17 mouse cellular contexts compared by ENCODE assay signal in the genomic region with DNA sequence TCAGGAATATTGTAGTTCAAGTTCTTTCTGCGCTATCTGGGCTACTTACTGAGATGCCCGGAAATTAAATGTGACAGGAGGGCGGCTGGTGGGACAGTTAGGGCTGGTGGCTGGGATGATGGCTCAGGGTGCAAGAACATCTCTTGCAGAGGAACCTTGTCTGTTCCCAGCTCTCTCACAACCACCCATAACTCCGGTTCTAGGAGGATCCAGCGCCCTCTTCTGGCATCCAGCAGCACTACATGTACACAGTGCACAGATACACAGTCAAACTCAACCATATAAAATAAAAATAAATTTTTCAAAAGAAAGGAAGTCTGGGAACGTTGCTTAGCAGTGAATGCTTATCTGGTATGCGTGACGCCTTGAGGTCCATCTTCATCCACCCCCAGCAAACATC. TPM values are rescaled to one million over a fixed set of nuclear protein-coding genes. Genes with fewer than 3 reads are reported as not detected.
DNase-seq lines count a peak whose midpoint lies in the region; ATAC-seq and TF ChIP-seq lines count a peak whose summit lies in the region.
"Had no signal": no experiment of that assay in that cellular context is flagged by ENCODE, and none has a peak within 500 bp of the region (broad histone marks: within the 10 kb centered on the region; RNA-seq: fewer than 3 reads in every experiment).

No protein-coding gene starts in this region.

- H3K27me3 ChIP-seq in kidney, embryonic 15.5 days, result peaks cover 15% of the 10 kb centered on the region
- no peaks in the 10 kb centered on the region for H3K27me3 ChIP-seq in testis, adult 2 months (ENCODE audit: control insufficient read depth, insufficient read depth, low read length)
- H3K27me3 ChIP-seq in stomach, postnatal 0 days (ENCODE audit: control insufficient read depth, insufficient read depth, low read length), result no peaks in the 10 kb centered on the region
- H3K27me3 ChIP-seq: hindbrain, embryonic 15.5 days had no signal

- TF ChIP-seq EP300 in stomach, postnatal 0 days (optimal IDR thresholded peaks at IDR 0.05), result no peak

- H3K9ac ChIP-seq in kidney, embryonic 15.5 days, result no peak overlapping the region
- no peak overlapping the region for H3K9ac ChIP-seq in stomach, postnatal 0 days (ENCODE audit: low read length)
- H3K9ac ChIP-seq: forebrain, embryonic 15.5 days; hindbrain, embryonic 15.5 days; liver, embryonic 15.5 days had no signal

- TF ChIP-seq POLR2A in testis, adult 2 months (IDR thresholded peaks at IDR 0.05; ENCODE audit: control insufficient read depth, low read depth, low read length), result no peak
- no peak for TF ChIP-seq POLR2A in bone marrow, adult 2 months (IDR thresholded peaks at IDR 0.05; ENCODE audit: borderline replicate concordance, control insufficient read depth, low read depth, low read length)

- TF ChIP-seq CTCF in testis, adult 2 months (IDR thresholded peaks at IDR 0.05; ENCODE audit: control insufficient read depth, insufficient read depth, insufficient replicate concordance, low read depth, low read length), result peak; percentile 56; the same call in 1 of the 2 replicates
- TF ChIP-seq CTCF in bone marrow, adult 2 months (IDR thresholded peaks at IDR 0.05; ENCODE audit: control insufficient read depth, insufficient read depth, low read length), result peak; percentile 33; the same call in 1 of the 2 replicates
- TF ChIP-seq CTCF in stomach, postnatal 0 days (IDR thresholded peaks at IDR 0.05; ENCODE audit: low read depth), result peak; percentile 44

- no peaks in the 10 kb centered on the region for H3K9me3 ChIP-seq in kidney, embryonic 15.5 days (replicated peaks)
- H3K9me3 ChIP-seq in stomach, postnatal 0 days (ENCODE audit: control insufficient read depth, low read length), result no peaks in the 10 kb centered on the region
- H3K9me3 ChIP-seq: forebrain, embryonic 15.5 days; hindbrain, embryonic 15.5 days; liver, embryonic 15.5 days had no signal

- H3K36me3 ChIP-seq in kidney, embryonic 15.5 days, result no peaks in the 10 kb centered on the region
- H3K36me3 ChIP-seq in testis, adult 2 months (ENCODE audit: control insufficient read depth, insufficient read depth, low read length), result no peaks in the 10 kb centered on the region
- no peaks in the 10 kb centered on the region for H3K36me3 ChIP-seq in stomach, postnatal 0 days (ENCODE audit: control insufficient read depth, insufficient read depth, low read length)
- H3K36me3 ChIP-seq: forebrain, embryonic 15.5 days; hindbrain, embryonic 15.5 days; liver, embryonic 15.5 days had no signal

- WGBS in kidney, embryonic 15.5 days, result 47% methylated on average over 8 of the region's 8 CpGs
- 48% methylated on average over 8 of the region's 8 CpGs for WGBS in bone marrow, adult 2 months
- 37% methylated on average over 8 of the region's 8 CpGs for WGBS in stomach, postnatal 0 days

- no peak for DNase-seq in kidney, adult 18-20 months
- DNase-seq in testis, postnatal 10 days (ENCODE audit: low spot score), result no peak
- DNase-seq in stomach, postnatal 0 days (ENCODE audit: low spot score), result no peak
- DNase-seq: gastrocnemius, postnatal 36 days; heart, postnatal 10 days; right cerebral cortex, postnatal 14 days had no signal

- H3K4me2 ChIP-seq in kidney, embryonic 15.5 days, result 0 out of 2 replicates have a peak overlapping the region, but pooled peaks have one; percentile 39
- no peak overlapping the region for H3K4me2 ChIP-seq in stomach, postnatal 0 days (replicated peaks; ENCODE audit: low read depth)
- H3K4me2 ChIP-seq: forebrain, embryonic 15.5 days; hindbrain, embryonic 15.5 days; liver, embryonic 15.5 days had no signal

- no peak overlapping the region for H3K27ac ChIP-seq in kidney, embryonic 15.5 days
- no peak overlapping the region for H3K27ac ChIP-seq in testis, adult 2 months (ENCODE audit: control insufficient read depth, insufficient read depth, low read depth, low read length)
- H3K27ac ChIP-seq in bone marrow, adult 2 months (ENCODE audit: control insufficient read depth, insufficient read depth, low read depth, low read length, poor library complexity), result no peak overlapping the region
- H3K27ac ChIP-seq in stomach, postnatal 0 days (replicated peaks), result no peak overlapping the region
- H3K27ac ChIP-seq: forebrain, embryonic 15.5 days; hindbrain, embryonic 15.5 days; liver, embryonic 15.5 days had no signal

- ATAC-seq in kidney, embryonic 15.5 days (replicated peaks; ENCODE audit: low FRiP score), result no peak
- no peak for ATAC-seq in stomach, postnatal 0 days (ENCODE audit: low FRiP score, low TSS enrichment)
- no peak for ATAC-seq in inflammation-experienced regulatory T-cells, adult 6 months
- ATAC-seq: forebrain, embryonic 15.5 days had no signal

- peaks cover 3% of the 10 kb centered on the region; the same call in 1 of the 2 replicates for H3K4me1 ChIP-seq in kidney, embryonic 15.5 days
- H3K4me1 ChIP-seq in testis, adult 2 months (ENCODE audit: control insufficient read depth, insufficient read depth, low read length), result no peaks in the 10 kb centered on the region; the same call in 1 of the 2 replicates
- H3K4me1 ChIP-seq in bone marrow, adult 2 months (ENCODE audit: control insufficient read depth, insufficient read depth, low read length), result no peaks in the 10 kb centered on the region; the same call in 1 of the 2 replicates
- no peaks in the 10 kb centered on the region for H3K4me1 ChIP-seq in stomach, postnatal 0 days (replicated peaks; ENCODE audit: control insufficient read depth, insufficient read depth)
- H3K4me1 ChIP-seq: forebrain, embryonic 15.5 days; hindbrain, embryonic 15.5 days; liver, embryonic 15.5 days had no signal

- no peak overlapping the region for H3K4me3 ChIP-seq in kidney, embryonic 15.5 days (replicated peaks)
- H3K4me3 ChIP-seq in testis, adult 2 months (ENCODE audit: control insufficient read depth, low read depth, low read length), result peak overlapping the region; percentile 76
- H3K4me3 ChIP-seq in bone marrow, adult 2 months (replicated peaks; ENCODE audit: control insufficient read depth, low read depth, low read length), result no peak overlapping the region
- H3K4me3 ChIP-seq in stomach, postnatal 0 days (ENCODE audit: low read depth, low read length), result no peak overlapping the region
- H3K4me3 ChIP-seq: forebrain, embryonic 15.5 days; hindbrain, embryonic 15.5 days; liver, embryonic 15.5 days; myocyte had no signal

RNA-seq across cellular contexts. Expression of a gene that starts 2.5 kb away (rescaled TPM):
- 0.26 TPM in 1 of 2 replicates, not detected in the other for polyA plus RNA-seq in kidney, embryonic 15.5 days (2015; fragmentation: Nextera tagmentation; extraction: Ambion mirVana)
- 45.5 and 48.0 TPM in 2 replicates for polyA plus RNA-seq in testis, adult 2 months (2012; rRNA removed)
- polyA plus RNA-seq in bone marrow, adult 2 months (2011; ENCODE audit: insufficient read depth, insufficient read length, low replicate concordance, missing spikeins), result not detected in 2 replicates
- polyA plus RNA-seq in stomach, postnatal 0 days (2015; fragmentation: Nextera tagmentation; extraction: Ambion mirVana), result not detected in 2 replicates
- polyA plus RNA-seq in inflammation-experienced regulatory T-cells, adult 6 months (2017; shearing (Covaris generic)), result not detected
- polyA plus RNA-seq: embryonic facial prominence, embryonic 14.5 days; forebrain, embryonic 15.5 days; hindbrain, embryonic 15.5 days; large intestine, adult 2 months; liver, embryonic 15.5 days; myocyte; stomach, embryonic 14.5 days had no signal

RNA-seq across cellular contexts. Expression of a gene that starts 7.7 kb away (rescaled TPM):
- polyA plus RNA-seq in kidney, embryonic 15.5 days (2015; fragmentation: Nextera tagmentation; extraction: Ambion mirVana), result 46.1 TPM in 2 replicates
- 45.2 and 45.9 TPM in 2 replicates for polyA plus RNA-seq in testis, adult 2 months (2012; rRNA removed)
- 56.3 and 56.9 TPM in 2 replicates for polyA plus RNA-seq in bone marrow, adult 2 months (2011; ENCODE audit: insufficient read depth, insufficient read length, low replicate concordance, missing spikeins)
- polyA plus RNA-seq in stomach, postnatal 0 days (2015; fragmentation: Nextera tagmentation; extraction: Ambion mirVana), result 16.9 and 18.2 TPM in 2 replicates
- polyA plus RNA-seq in inflammation-experienced regulatory T-cells, adult 6 months (2017; shearing (Covaris generic)), result 10 to 100 TPM; 17.4 to 36.4 (median 31.4) TPM

RNA-seq across cellular contexts. Expression of a gene that starts 19.9 kb away (rescaled TPM):
- 49.9 and 52.7 TPM in 2 replicates for polyA plus RNA-seq in kidney, embryonic 15.5 days (2015; fragmentation: Nextera tagmentation; extraction: Ambion mirVana)
- polyA plus RNA-seq in testis, adult 2 months (2012; rRNA removed), result 2.4 and 4.3 TPM in 2 replicates
- polyA plus RNA-seq in bone marrow, adult 2 months (2011; ENCODE audit: insufficient read depth, insufficient read length, low replicate concordance, missing spikeins), result 2.4 TPM in 1 of 2 replicates, not detected in the other
- 74.9 and 82.7 TPM in 2 replicates for polyA plus RNA-seq in stomach, postnatal 0 days (2015; fragmentation: Nextera tagmentation; extraction: Ambion mirVana)
- polyA plus RNA-seq in inflammation-experienced regulatory T-cells, adult 6 months (2017; shearing (Covaris generic)), result 1 to 10 TPM in 1 of 3 experiments, under 1 TPM in 2; 0.94 to 2.4 (median 0.99) TPM
- polyA plus RNA-seq: myocyte had no signal

RNA-seq across cellular contexts. Expression of a gene that starts 20.7 kb away (rescaled TPM):
- polyA plus RNA-seq in kidney, embryonic 15.5 days (2015; fragmentation: Nextera tagmentation; extraction: Ambion mirVana), result 11.4 and 12.9 TPM in 2 replicates
- 8.8 and 8.9 TPM in 2 replicates for polyA plus RNA-seq in testis, adult 2 months (2012; rRNA removed)
- polyA plus RNA-seq in bone marrow, adult 2 months (2011; ENCODE audit: insufficient read depth, insufficient read length, low replicate concordance, missing spikeins), result 2.8 and 8.1 TPM in 2 replicates
- 3.1 and 4.2 TPM in 2 replicates for polyA plus RNA-seq in stomach, postnatal 0 days (2015; fragmentation: Nextera tagmentation; extraction: Ambion mirVana)
- polyA plus RNA-seq in inflammation-experienced regulatory T-cells, adult 6 months (2017; shearing (Covaris generic)), result 1 to 10 TPM; 1.0 to 3.1 (median 2.6) TPM

RNA-seq across cellular contexts. Expression of a gene that starts 27.7 kb away (rescaled TPM):
- 0.30 and 0.37 TPM in 2 replicates for polyA plus RNA-seq in kidney, embryonic 15.5 days (2015; fragmentation: Nextera tagmentation; extraction: Ambion mirVana)
- 19.7 and 21.3 TPM in 2 replicates for polyA plus RNA-seq in testis, adult 2 months (2012; rRNA removed)
- polyA plus RNA-seq in bone marrow, adult 2 months (2011; ENCODE audit: insufficient read depth, insufficient read length, low replicate concordance, missing spikeins), result not detected in 2 replicates
- 0.33 and 0.45 TPM in 2 replicates for polyA plus RNA-seq in stomach, postnatal 0 days (2015; fragmentation: Nextera tagmentation; extraction: Ambion mirVana)
- 1 to 10 TPM in 1 of 3 experiments, under 1 TPM in 2; 0.51 to 1.7 (median 0.67) TPM for polyA plus RNA-seq in inflammation-experienced regulatory T-cells, adult 6 months (2017; shearing (Covaris generic))
- polyA plus RNA-seq: large intestine, adult 2 months had no signal

Comparison
In these comparisons a context has a peak if more than half of its experiments do, and no peak if none do; other contexts are left out.
1. RNA of a gene that starts 2.5 kb away (polyA plus RNA-seq): 45.5 to 48.0 TPM in testis, adult 2 months; 0.26 TPM in kidney, embryonic 15.5 days, not detected in bone marrow, adult 2 months, not detected in stomach, postnatal 0 days and not detected in inflammation-experienced regulatory T-cells, adult 6 months; every median in the first group is over 10 times any median in the second.
2. Peak in every context shown above with its lines, with median percentiles within 50 percentile points of each other: CTCF ChIP-seq.